Mouse (Mus musculus) liver, postnatal 0 days (tissue): Measurements from ENCODE around the gene Sdhb.

ENCODE experiments used
- CTCF ChIP-seq: sonication (generic); IDR thresholded peaks from 2 replicates; pipeline ENCODE4 v1.5.1; 2016; ENCODE audit warnings: antibody characterized with exemption, low read depth
- EP300 ChIP-seq: IDR thresholded peaks from 2 replicates; pipeline ENCODE4 v1.6.1; 2016; ENCODE audit warnings: antibody characterized with exemption, low read depth, mild to moderate bottlenecking

GRCm38 (mm10) chr4:140992215-140992614, 31.2 kb downstream of the Sdhb start:
- TF ChIP-seq CTCF (no peak), EP300 (no peak)
